Mouse (Mus musculus): ENCODE data around the gene Spock2. TPM values are rescaled to one million over a fixed set of nuclear protein-coding genes. Genes with fewer than 3 reads are reported as not detected.
"Not testable (repeated sequence)": the region's sequence is repeated elsewhere in the genome, so short reads cannot be mapped to it uniquely, and the experiment has no call there.

Gene Spock2
- total RNA-seq, 1 experiment from 2014 or later: 0.50 TPM

- ATAC-seq (replicated peaks in 1 of 2; ENCODE audit: insufficient read depth in 1 of 2, low FRiP score in 2 of 2, low TSS enrichment in 1 of 2, low read depth in 1 of 2, poor library complexity in 2 of 2, severe bottlenecking in 2 of 2): no peak
Observed at GRCm38 (mm10) chr10:60170326-60171089, 64.5 kb downstream of the Spock2 start.

GRCm38 (mm10) chr10:60171368-60171767 lies 65.3 kb downstream of the Spock2 start:
- no peak for ATAC-seq (replicated peaks in 1 of 2; ENCODE audit: insufficient read depth in 1 of 2, low FRiP score in 2 of 2, low TSS enrichment in 1 of 2, low read depth in 1 of 2, poor library complexity in 2 of 2, severe bottlenecking in 2 of 2)

- ATAC-seq (replicated peaks in 1 of 2; ENCODE audit: insufficient read depth in 1 of 2, low FRiP score in 2 of 2, low TSS enrichment in 1 of 2, low read depth in 1 of 2, poor library complexity in 2 of 2, severe bottlenecking in 2 of 2): no peak
Observed at GRCm38 (mm10) chr10:60172306-60172705, 66.3 kb downstream of the Spock2 start.

GRCm38 (mm10) chr10:60173035-60173434 lies 67.0 kb downstream of the Spock2 start:
- ATAC-seq (replicated peaks in 1 of 2; ENCODE audit: insufficient read depth in 1 of 2, low FRiP score in 2 of 2, low TSS enrichment in 1 of 2, low read depth in 1 of 2, poor library complexity in 2 of 2, severe bottlenecking in 2 of 2): no peak

- no peak for ATAC-seq (replicated peaks in 1 of 2; ENCODE audit: insufficient read depth in 1 of 2, low FRiP score in 2 of 2, low TSS enrichment in 1 of 2, low read depth in 1 of 2, poor library complexity in 2 of 2, severe bottlenecking in 2 of 2)
Observed at GRCm38 (mm10) chr10:60174506-60174905, 68.5 kb downstream of the Spock2 start.

GRCm38 (mm10) chr10:60175306-60175705 lies 69.3 kb downstream of the Spock2 start:
- not testable (repeated sequence) for ATAC-seq (replicated peaks in 1 of 2; ENCODE audit: insufficient read depth in 1 of 2, low FRiP score in 2 of 2, low TSS enrichment in 1 of 2, low read depth in 1 of 2, poor library complexity in 2 of 2, severe bottlenecking in 2 of 2)

Other genes starting within 250 kb of the Spock2 start
- gene Dnajb12, start 226.7 kb upstream of the Spock2 start, total RNA-seq (2017): 24.3 and 26.6 TPM in 2 replicates
- 2.5 and 7.9 TPM in 2 replicates for gene Ddit4, start 154.4 kb upstream of the Spock2 start, total RNA-seq (2017)
- gene Ascc1, start 103.4 kb upstream of the Spock2 start, total RNA-seq (2017): 35.5 and 50.8 TPM in 2 replicates
- gene Anapc16, start 103.1 kb upstream of the Spock2 start, total RNA-seq (2017): 42.0 and 44.3 TPM in 2 replicates
- 0.10 and 0.31 TPM in 2 replicates for gene Chst3, start 113.0 kb downstream of the Spock2 start, total RNA-seq (2017)
- gene Psap, start 171.4 kb downstream of the Spock2 start, total RNA-seq (2017): 223 and 263 TPM in 2 replicates
- 50.2 and 83.1 TPM in 2 replicates for gene Vsir, start 240.6 kb downstream of the Spock2 start, total RNA-seq (2017)

All from hematopoietic stem cell, adult 5-6 weeks (primary cell).